10 mouse cellular contexts compared by ENCODE assay signal in the genomic region with DNA sequence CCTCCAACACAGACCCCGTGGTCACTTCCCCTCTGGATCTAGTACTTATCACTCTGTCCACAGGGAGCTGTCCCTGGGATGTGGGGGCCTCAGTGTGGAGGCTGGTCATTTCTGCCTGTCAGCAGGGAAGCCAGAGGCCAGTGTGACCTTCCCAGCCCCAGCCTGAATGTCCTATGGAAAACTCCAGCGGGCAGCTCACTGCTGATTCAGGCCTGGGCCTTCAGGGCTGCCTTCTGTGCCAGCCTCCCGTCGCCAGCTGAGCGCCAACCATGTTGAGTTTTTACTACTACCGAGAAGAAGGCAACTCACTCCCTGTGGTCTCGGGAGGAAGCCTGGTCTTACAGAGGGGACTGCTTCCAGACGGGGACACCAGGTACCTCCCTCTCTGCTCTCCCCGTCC. TPM values are rescaled to one million over a fixed set of nuclear protein-coding genes. Genes with fewer than 3 reads are reported as not detected.
DNase-seq lines count a peak whose midpoint lies in the region; ATAC-seq and TF ChIP-seq lines count a peak whose summit lies in the region.
"Had no signal": no experiment of that assay in that cellular context is flagged by ENCODE, and none has a peak within 500 bp of the region (broad histone marks: within the 10 kb centered on the region; RNA-seq: fewer than 3 reads in every experiment).

No protein-coding gene starts in this region.

- peak overlapping the region; percentile 47; the same call in 1 of the 2 replicates for H3K27ac ChIP-seq in left cerebral cortex, adult 2 months
- H3K27ac ChIP-seq in heart, embryonic 14.5 days (replicated peaks in 1 of 2; ENCODE audit: control insufficient read depth in 1 of 2, insufficient read depth in 1 of 2, low read depth in 2 of 2, low read length in 2 of 2), result peak overlapping the region; percentile 77 to 81
- peak overlapping the region; percentile 79 for H3K27ac ChIP-seq in stomach, embryonic 14.5 days (ENCODE audit: low read length)
- no peak overlapping the region for H3K27ac ChIP-seq in liver, embryonic 12.5 days

- no peaks in the 10 kb centered on the region for H3K27me3 ChIP-seq in heart, embryonic 14.5 days (ENCODE audit: control insufficient read depth, insufficient read depth, low read length)
- no peaks in the 10 kb centered on the region for H3K27me3 ChIP-seq in stomach, embryonic 14.5 days (ENCODE audit: control insufficient read depth, insufficient read depth, low read length)
- H3K27me3 ChIP-seq in liver, embryonic 12.5 days (replicated peaks), result no peaks in the 10 kb centered on the region

- no peaks in the 10 kb centered on the region for H3K9me3 ChIP-seq in heart, embryonic 14.5 days (ENCODE audit: control insufficient read depth, low read length)
- no peaks in the 10 kb centered on the region for H3K9me3 ChIP-seq in stomach, embryonic 14.5 days (ENCODE audit: control insufficient read depth, low read depth, low read length)
- H3K9me3 ChIP-seq in liver, embryonic 12.5 days (replicated peaks), result no peaks in the 10 kb centered on the region

- peaks cover 8 to 18% of the 10 kb centered on the region in 2 experiments; a peak in 3 of 4 replicates for H3K4me1 ChIP-seq in heart, embryonic 14.5 days (ENCODE audit: control insufficient read depth in 2 of 2, insufficient read depth in 2 of 2, low read length in 2 of 2)
- H3K4me1 ChIP-seq in stomach, embryonic 14.5 days (ENCODE audit: control insufficient read depth, insufficient read depth, low read length), result peaks cover 13% of the 10 kb centered on the region
- 0 out of 2 replicates have a peak, but pooled peaks cover 5% of the 10 kb centered on the region for H3K4me1 ChIP-seq in liver, embryonic 12.5 days

- peak overlapping the region; percentile 62 for H3K9ac ChIP-seq in heart, embryonic 14.5 days (ENCODE audit: low read length)
- no peak overlapping the region for H3K9ac ChIP-seq in stomach, embryonic 14.5 days (replicated peaks; ENCODE audit: low read depth, low read length)
- H3K9ac ChIP-seq in liver, embryonic 12.5 days, result no peak overlapping the region

- no peak overlapping the region for H3K4me3 ChIP-seq in left cerebral cortex, adult 2 months
- H3K4me3 ChIP-seq in heart, embryonic 14.5 days (ENCODE audit: control insufficient read depth in 1 of 2, insufficient read depth in 1 of 2, low read depth in 1 of 2, low read length in 2 of 2), result no peak overlapping the region
- no peak overlapping the region for H3K4me3 ChIP-seq in stomach, embryonic 14.5 days (ENCODE audit: low read depth, low read length)
- H3K4me3 ChIP-seq in liver, embryonic 12.5 days, result no peak overlapping the region

- peak overlapping the region; percentile 33 for H3K4me2 ChIP-seq in heart, embryonic 14.5 days (ENCODE audit: low read length)
- H3K4me2 ChIP-seq in stomach, embryonic 14.5 days (replicated peaks; ENCODE audit: low read depth, low read length), result no peak overlapping the region
- no peak overlapping the region for H3K4me2 ChIP-seq in liver, embryonic 12.5 days

- ATAC-seq in heart, embryonic 14.5 days (ENCODE audit: insufficient number of reproducible peaks, insufficient read depth, low FRiP score, low read depth), result peak; percentile 28; the same call in 1 of the 2 replicates
- ATAC-seq in stomach, embryonic 14.5 days (ENCODE audit: insufficient number of reproducible peaks, insufficient read depth, low FRiP score, low read depth), result no peak
- no peak for ATAC-seq in liver, embryonic 12.5 days

- intact Hi-C loops in left cerebral cortex, adult 2 months (cut with DNase I), result no loop called here

- TF ChIP-seq CTCF in left cerebral cortex, adult 2 months (IDR thresholded peaks at IDR 0.05), result no peak

- WGBS in heart, embryonic 14.5 days, result 24% methylated on average over 9 of the region's 9 CpGs
- WGBS in stomach, embryonic 14.5 days, result 60% methylated on average over 9 of the region's 9 CpGs
- WGBS in liver, embryonic 12.5 days (ENCODE audit: insufficient replicate concordance), result 74% methylated on average over 9 of the region's 9 CpGs

- peaks cover 5% of the 10 kb centered on the region; the same call in 1 of the 2 replicates for H3K36me3 ChIP-seq in heart, embryonic 14.5 days (ENCODE audit: control insufficient read depth, insufficient read depth, low read length)
- H3K36me3 ChIP-seq in stomach, embryonic 14.5 days (ENCODE audit: control insufficient read depth, insufficient read depth, low read length), result no peaks in the 10 kb centered on the region; the same call in 1 of the 2 replicates
- H3K36me3 ChIP-seq in liver, embryonic 12.5 days, result peaks cover 19% of the 10 kb centered on the region

- no peak for DNase-seq in left cerebral cortex, adult 2 months (ENCODE audit: extremely low spot score in 1 of 2, low spot score in 2 of 2)
- DNase-seq in left cerebral cortex, adult 18-20 months (ENCODE audit: low spot score in 2 of 2), result no peak
- peak; percentile 49 for DNase-seq in kidney, postnatal 10 days
- DNase-seq in layer of hippocampus, postnatal 14 days (ENCODE audit: low spot score in 2 of 2), result no peak
- DNase-seq in frontal cortex, postnatal 36 days (ENCODE audit: low spot score in 2 of 2), result no peak
- DNase-seq: right cerebral cortex, postnatal 14 days had no signal

RNA-seq across cellular contexts. Expression of gene Casp7, which starts 28.6 kb away (rescaled TPM):
- total RNA-seq in left cerebral cortex, adult 2 months (2021), result 1 to 10 TPM; 3.9 to 4.1 TPM
- 1 to 10 TPM; 2.9 to 3.1 TPM for total RNA-seq in left cerebral cortex, adult 18-20 months (2021)
- 28.6 and 32.3 TPM in 2 replicates for polyA plus RNA-seq in heart, embryonic 14.5 days (2014; fragmentation: Nextera tagmentation; extraction: Ambion mirVana)
- 29.1 and 31.3 TPM in 2 replicates for polyA plus RNA-seq in stomach, embryonic 14.5 days (2014; fragmentation: Nextera tagmentation; extraction: Ambion mirVana)
- 16.8 and 17.6 TPM in 2 replicates for polyA plus RNA-seq in liver, embryonic 12.5 days (2016; fragmentation: Nextera tagmentation; extraction: Ambion mirVana)
- 1 to 10 TPM; 5.1 to 6.3 TPM for total RNA-seq in layer of hippocampus, postnatal 14 days (2021)

RNA-seq across cellular contexts. Expression of gene Nrap, which starts 35.7 kb away (rescaled TPM):
- total RNA-seq in left cerebral cortex, adult 2 months (2021), result under 1 TPM; 0.63 to 0.87 TPM
- total RNA-seq in left cerebral cortex, adult 18-20 months (2021), result 1 to 10 TPM in 1 of 2 experiments, under 1 TPM in 1; 0.89 to 1.1 TPM
- 35.6 and 40.3 TPM in 2 replicates for polyA plus RNA-seq in heart, embryonic 14.5 days (2014; fragmentation: Nextera tagmentation; extraction: Ambion mirVana)
- 0.26 and 0.45 TPM in 2 replicates for polyA plus RNA-seq in stomach, embryonic 14.5 days (2014; fragmentation: Nextera tagmentation; extraction: Ambion mirVana)
- polyA plus RNA-seq in liver, embryonic 12.5 days (2016; fragmentation: Nextera tagmentation; extraction: Ambion mirVana), result 0.10 and 0.13 TPM in 2 replicates
- under 1 TPM; 0.14 to 0.25 TPM for total RNA-seq in layer of hippocampus, postnatal 14 days (2021)
- polyA plus RNA-seq: embryonic facial prominence, embryonic 11.5 days had no signal

RNA-seq across cellular contexts. Expression of gene Plekhs1, which starts 35.9 kb away (rescaled TPM):
- under 1 TPM; 0.72 to 0.89 TPM for total RNA-seq in left cerebral cortex, adult 2 months (2021)
- total RNA-seq in left cerebral cortex, adult 18-20 months (2021), result under 1 TPM; 0.77 to 0.91 TPM
- 0.08 TPM in 1 of 2 replicates, not detected in the other for polyA plus RNA-seq in heart, embryonic 14.5 days (2014; fragmentation: Nextera tagmentation; extraction: Ambion mirVana)
- polyA plus RNA-seq in stomach, embryonic 14.5 days (2014; fragmentation: Nextera tagmentation; extraction: Ambion mirVana), result 0.51 and 1.4 TPM in 2 replicates
- not detected in 2 replicates for polyA plus RNA-seq in liver, embryonic 12.5 days (2016; fragmentation: Nextera tagmentation; extraction: Ambion mirVana)
- 1 to 10 TPM in 1 of 2 experiments, under 1 TPM in 1; 0.45 to 1.1 TPM for total RNA-seq in layer of hippocampus, postnatal 14 days (2021)
